Mouse (Mus musculus): ENCODE data around the gene Rab23. TPM values are rescaled to one million over a fixed set of nuclear protein-coding genes. Genes with fewer than 3 reads are reported as not detected.

Rab23 gene
- polyA plus RNA-seq, 1 experiment from 2014 or later: 30.3 TPM

DNA sequence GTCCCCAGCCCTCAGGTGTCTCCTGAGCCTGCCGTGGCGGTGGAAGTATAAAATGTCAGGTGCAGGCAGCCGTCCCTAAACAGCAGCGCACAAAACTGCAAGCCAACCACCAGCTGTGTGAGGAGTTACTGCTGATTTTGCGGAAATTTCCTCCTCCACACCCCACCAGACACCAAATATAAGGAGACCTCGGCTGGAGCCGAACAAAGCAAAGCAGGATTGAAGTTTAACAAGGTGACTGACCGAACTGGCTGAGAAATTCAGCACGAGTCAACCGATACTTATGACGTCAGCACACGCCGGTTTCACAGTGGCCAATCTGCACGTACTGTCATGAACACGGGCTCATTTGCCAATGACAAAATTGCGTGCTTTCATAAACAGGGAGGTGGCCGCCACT lies 34.4 kb downstream of the Rab23 start:
- Histone ChIP-seq H3K27me3 (ENCODE audit: control insufficient read depth, insufficient read depth, low read length) (no peaks in the 10 kb centered on the region), H3K9ac (replicated peaks; ENCODE audit: low read depth, low read length) (no peak overlapping the region), H3K4me2 (replicated peaks; ENCODE audit: low read depth, low read length) (no peak overlapping the region), H3K4me1 (ENCODE audit: control insufficient read depth, insufficient read depth, low read length) (peaks cover 9% of the 10 kb centered on the region), H3K36me3 (ENCODE audit: control insufficient read depth, insufficient read depth, low read length) (no peaks in the 10 kb centered on the region), H3K9me3 (ENCODE audit: control insufficient read depth, low read depth, low read length) (no peaks in the 10 kb centered on the region), H3K27ac (ENCODE audit: low read length) (no peak overlapping the region), H3K4me3 (ENCODE audit: low read depth, low read length) (no peak overlapping the region)
- 87% methylated on average over 17 of the region's 17 CpGs for WGBS
- ATAC-seq (ENCODE audit: insufficient number of reproducible peaks, insufficient read depth, low FRiP score, low read depth): no peak

DNA sequence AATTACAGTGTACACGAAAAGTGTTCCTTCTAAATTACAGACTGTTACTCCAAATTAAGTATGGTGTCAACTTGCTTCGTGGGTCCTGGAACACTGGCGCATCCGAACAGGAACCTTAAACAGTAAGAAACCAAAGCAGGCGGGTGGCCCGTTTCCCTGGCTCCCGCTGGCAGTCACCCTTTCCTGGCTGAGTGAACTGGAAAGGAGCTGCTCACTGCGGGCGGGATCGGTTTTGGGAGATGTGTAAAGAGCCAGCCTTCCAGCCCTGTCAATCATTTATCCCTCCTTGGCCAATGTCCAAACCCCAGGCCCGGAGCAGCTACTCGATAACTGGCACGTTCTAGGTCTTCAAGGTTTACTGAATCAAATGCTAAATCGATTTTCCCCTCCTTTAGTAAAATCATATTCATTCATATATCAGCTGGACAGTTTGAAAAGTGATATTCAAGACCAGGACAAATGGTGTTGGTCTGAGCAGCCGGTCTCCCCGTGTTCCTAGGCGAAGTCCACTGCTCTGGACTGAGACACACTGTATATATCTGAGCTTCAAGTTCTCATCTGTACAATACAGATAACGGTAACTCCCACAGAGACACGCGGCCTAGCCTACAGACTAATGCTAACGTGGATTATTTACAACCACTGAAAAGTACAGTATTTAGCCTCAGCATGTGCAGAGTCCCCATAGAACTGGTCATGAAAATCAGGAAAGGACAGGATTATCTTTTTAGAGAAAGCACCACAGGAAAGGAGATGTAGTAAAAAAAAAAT lies 35.5 kb downstream of the Rab23 start:
- H3K36me3 ChIP-seq (ENCODE audit: control insufficient read depth, insufficient read depth, low read length): no peaks in the 10 kb centered on the region
- 82% methylated on average over 21 of the region's 21 CpGs for WGBS
- no peaks in the 10 kb centered on the region for H3K27me3 ChIP-seq (ENCODE audit: control insufficient read depth, insufficient read depth, low read length)
- no peak overlapping the region for H3K4me3 ChIP-seq (ENCODE audit: low read depth, low read length)
- no peak overlapping the region for H3K27ac ChIP-seq (ENCODE audit: low read length)
- H3K4me1 ChIP-seq (ENCODE audit: control insufficient read depth, insufficient read depth, low read length): peaks cover 9% of the 10 kb centered on the region
- no peak overlapping the region for H3K9ac ChIP-seq (replicated peaks; ENCODE audit: low read depth, low read length)
- H3K9me3 ChIP-seq (ENCODE audit: control insufficient read depth, low read depth, low read length): no peaks in the 10 kb centered on the region
- H3K4me2 ChIP-seq (replicated peaks; ENCODE audit: low read depth, low read length): no peak overlapping the region
- no peak; the same call in 1 of the 2 replicates for ATAC-seq (ENCODE audit: insufficient number of reproducible peaks, insufficient read depth, low FRiP score, low read depth)

DNA sequence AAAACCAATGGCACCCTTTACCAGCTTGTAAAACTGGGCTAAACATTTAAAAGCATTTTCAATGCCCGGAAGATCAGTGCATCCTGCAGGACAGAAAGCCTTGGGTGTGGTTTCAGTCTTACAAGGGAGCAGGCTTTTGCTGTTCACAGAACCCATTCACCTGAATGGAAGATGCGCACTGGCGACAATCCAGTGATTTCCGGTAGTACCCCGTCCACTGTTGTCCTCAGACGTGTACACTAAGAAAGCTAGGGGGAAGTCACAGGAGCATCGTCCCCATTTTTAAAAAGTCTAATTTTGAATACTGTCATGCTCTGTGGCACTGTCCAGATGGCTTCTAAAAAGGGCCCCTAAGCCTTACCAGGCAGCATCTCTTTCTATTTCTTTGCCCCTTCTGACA lies 36.1 kb downstream of the Rab23 start:
- Histone ChIP-seq H3K27me3 (ENCODE audit: control insufficient read depth, insufficient read depth, low read length) (no peaks in the 10 kb centered on the region), H3K4me3 (ENCODE audit: low read depth, low read length) (peak overlapping the region; percentile 62; the same call in 1 of the 2 replicates), H3K27ac (ENCODE audit: low read length) (no peak overlapping the region), H3K36me3 (ENCODE audit: control insufficient read depth, insufficient read depth, low read length) (peaks cover 4% of the 10 kb centered on the region; the same call in 1 of the 2 replicates), H3K4me2 (replicated peaks; ENCODE audit: low read depth, low read length) (peak overlapping the region; percentile 59), H3K9ac (replicated peaks; ENCODE audit: low read depth, low read length) (no peak overlapping the region), H3K4me1 (ENCODE audit: control insufficient read depth, insufficient read depth, low read length) (peaks cover 9% of the 10 kb centered on the region), H3K9me3 (ENCODE audit: control insufficient read depth, low read depth, low read length) (no peaks in the 10 kb centered on the region)
- ATAC-seq (ENCODE audit: insufficient number of reproducible peaks, insufficient read depth, low FRiP score, low read depth): no peak
- whole genome bisulfite sequencing: 75% methylated on average over 7 of the region's 7 CpGs

DNA sequence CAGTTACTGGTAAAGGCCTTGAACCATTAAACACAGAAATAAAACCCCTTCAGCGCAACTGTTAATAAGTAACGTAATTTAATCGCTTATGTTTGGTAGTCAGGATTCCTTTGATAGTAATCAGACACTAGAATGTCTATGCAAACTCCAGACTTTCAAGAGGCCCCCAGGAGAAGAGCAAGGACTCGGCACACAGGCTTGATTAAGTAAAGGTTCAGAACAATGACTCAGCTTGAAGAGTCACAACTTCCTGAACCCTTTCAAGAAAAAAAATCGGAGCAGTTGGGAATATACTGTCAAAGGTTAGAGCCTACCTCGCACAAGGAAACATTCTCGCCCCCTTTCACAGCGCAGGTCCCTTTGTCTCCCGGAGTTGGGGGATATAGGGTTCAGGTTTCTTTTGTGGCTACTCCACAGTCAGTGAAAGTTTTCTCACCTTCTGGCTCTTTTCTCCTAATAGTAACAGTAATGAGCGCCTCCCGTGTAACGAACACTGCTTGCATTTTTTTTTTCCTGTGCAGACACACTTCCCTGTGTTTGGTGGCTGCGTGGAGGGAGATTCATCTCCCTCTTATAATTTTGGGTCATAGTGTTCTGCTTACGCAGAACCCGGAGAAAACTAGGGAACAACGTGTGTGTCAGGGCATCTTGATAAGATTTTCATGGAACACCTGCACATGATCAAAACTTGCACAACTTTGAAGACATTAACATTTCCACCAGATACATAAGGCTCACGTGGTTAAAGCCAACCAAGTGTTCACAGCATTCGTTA lies 36.8 kb downstream of the Rab23 start:
- peaks cover 4% of the 10 kb centered on the region; the same call in 1 of the 2 replicates for H3K36me3 ChIP-seq (ENCODE audit: control insufficient read depth, insufficient read depth, low read length)
- no peaks in the 10 kb centered on the region for H3K9me3 ChIP-seq (ENCODE audit: control insufficient read depth, low read depth, low read length)
- no peak for ATAC-seq (ENCODE audit: insufficient number of reproducible peaks, insufficient read depth, low FRiP score, low read depth)
- 18% methylated on average over 18 of the region's 18 CpGs for WGBS
- H3K27me3 ChIP-seq (ENCODE audit: control insufficient read depth, insufficient read depth, low read length): no peaks in the 10 kb centered on the region
- H3K4me2 ChIP-seq (replicated peaks; ENCODE audit: low read depth, low read length): peak overlapping the region; percentile 59
- H3K4me3 ChIP-seq (ENCODE audit: low read depth, low read length): peak overlapping the region; percentile 62
- H3K4me1 ChIP-seq (ENCODE audit: control insufficient read depth, insufficient read depth, low read length): peaks cover 9% of the 10 kb centered on the region
- no peak overlapping the region for H3K27ac ChIP-seq (ENCODE audit: low read length)
- peak overlapping the region; percentile 76 for H3K9ac ChIP-seq (replicated peaks; ENCODE audit: low read depth, low read length)

DNA sequence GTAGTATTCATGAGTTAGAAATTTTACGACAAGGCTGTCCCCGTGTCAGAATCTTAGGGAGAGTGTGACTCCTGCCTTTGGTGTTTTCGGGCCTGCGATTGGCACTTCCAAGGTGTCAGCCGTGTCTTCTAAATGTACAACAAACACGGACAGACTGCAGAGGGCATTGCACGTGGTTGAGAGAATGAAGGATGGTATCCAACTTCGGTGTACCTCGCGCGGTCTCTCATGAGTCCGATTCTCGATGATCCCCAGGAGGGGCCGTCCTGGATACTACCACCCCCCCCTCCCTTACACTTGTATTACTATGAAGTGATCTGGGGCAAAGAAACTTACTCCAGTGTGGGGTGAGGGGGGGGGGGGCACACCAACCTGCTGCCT lies 37.3 kb downstream of the Rab23 start:
- H3K36me3 ChIP-seq (ENCODE audit: control insufficient read depth, insufficient read depth, low read length): peaks cover 4% of the 10 kb centered on the region; the same call in 1 of the 2 replicates
- peak; percentile 17; the same call in 1 of the 2 replicates for ATAC-seq (ENCODE audit: insufficient number of reproducible peaks, insufficient read depth, low FRiP score, low read depth)
- H3K9ac ChIP-seq (replicated peaks; ENCODE audit: low read depth, low read length): peak overlapping the region; percentile 76
- peak overlapping the region; percentile 59 for H3K4me2 ChIP-seq (replicated peaks; ENCODE audit: low read depth, low read length)
- peaks cover 9% of the 10 kb centered on the region for H3K4me1 ChIP-seq (ENCODE audit: control insufficient read depth, insufficient read depth, low read length)
- H3K27me3 ChIP-seq (ENCODE audit: control insufficient read depth, insufficient read depth, low read length): no peaks in the 10 kb centered on the region
- H3K4me3 ChIP-seq (ENCODE audit: low read depth, low read length): peak overlapping the region; percentile 62
- H3K27ac ChIP-seq (ENCODE audit: low read length): peak overlapping the region; percentile 61; the same call in 1 of the 2 replicates
- WGBS: 2% methylated on average over 14 of the region's 14 CpGs
- no peaks in the 10 kb centered on the region for H3K9me3 ChIP-seq (ENCODE audit: control insufficient read depth, low read depth, low read length)

DNA sequence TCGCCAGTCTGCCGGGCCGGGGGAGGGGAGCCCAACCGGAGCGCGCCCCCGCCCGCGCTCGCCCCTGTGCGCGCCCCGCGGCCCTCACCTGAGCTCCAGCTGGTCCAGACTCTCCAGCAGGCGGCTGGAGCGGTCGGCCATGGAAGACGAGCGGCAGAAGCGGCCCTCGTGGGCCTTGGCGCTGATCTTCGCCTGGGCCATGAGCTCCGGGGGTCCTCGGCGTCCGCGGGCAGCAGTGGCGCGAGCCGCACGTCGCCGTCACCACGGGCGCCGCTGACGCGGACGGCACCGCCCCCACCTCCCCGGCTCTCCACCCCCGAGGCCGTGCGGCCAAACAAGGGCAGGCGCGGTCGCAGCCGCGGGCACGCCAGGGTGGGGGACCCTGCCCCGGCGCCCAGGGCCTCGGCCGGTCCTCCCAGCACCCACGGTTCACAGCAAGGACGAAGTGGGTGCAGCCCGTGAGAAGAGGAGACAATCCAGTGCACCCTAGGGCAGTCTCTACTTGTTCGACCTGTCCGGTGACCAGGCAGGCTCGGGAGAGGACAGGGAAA lies 37.9 kb downstream of the Rab23 start, which contains the start of gene Bag2:
TSS of gene Bag2 (minus strand) at position 305 of the 551 bp plus-strand sequence.
- peaks cover 4% of the 10 kb centered on the region; the same call in 1 of the 2 replicates for H3K36me3 ChIP-seq (ENCODE audit: control insufficient read depth, insufficient read depth, low read length)
- peak within 1 kb of the TSS; percentile 61; the same call in 1 of the 2 replicates for H3K27ac ChIP-seq (ENCODE audit: low read length)
- peak within 1 kb of the TSS; percentile 62 for H3K4me3 ChIP-seq (ENCODE audit: low read depth, low read length)
- ATAC-seq (ENCODE audit: insufficient number of reproducible peaks, insufficient read depth, low FRiP score, low read depth): peak; percentile 87
- under 1% methylated on average over 61 of the region's 61 CpGs for WGBS
- H3K27me3 ChIP-seq (ENCODE audit: control insufficient read depth, insufficient read depth, low read length): no peaks in the 10 kb centered on the region
- H3K9me3 ChIP-seq (ENCODE audit: control insufficient read depth, low read depth, low read length): no peaks in the 10 kb centered on the region
- H3K4me1 ChIP-seq (ENCODE audit: control insufficient read depth, insufficient read depth, low read length): peaks cover 9% of the 10 kb centered on the region
- H3K4me2 ChIP-seq (replicated peaks; ENCODE audit: low read depth, low read length): peak within 1 kb of the TSS; percentile 59
- peak within 1 kb of the TSS; percentile 76 for H3K9ac ChIP-seq (replicated peaks; ENCODE audit: low read depth, low read length)

DNA sequence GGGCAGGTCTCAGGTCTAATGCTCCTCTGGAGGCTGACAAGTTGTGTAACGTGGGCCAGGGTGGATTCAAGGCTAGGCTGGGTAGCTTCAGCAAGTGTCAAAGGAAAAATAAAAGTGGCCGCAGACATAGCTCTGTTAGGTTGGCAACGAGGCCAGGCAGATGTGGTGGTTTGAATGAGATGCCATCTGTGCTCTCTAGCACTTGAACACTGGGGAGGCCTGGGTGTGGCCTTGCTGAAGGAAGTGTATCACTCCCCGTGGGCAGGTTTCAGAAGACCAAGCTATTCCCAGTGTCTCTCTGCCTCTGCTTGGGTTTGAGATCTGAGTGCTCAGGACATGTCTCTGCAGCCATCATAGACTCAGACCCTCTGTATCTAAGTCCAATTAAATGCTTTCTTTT lies 38.8 kb downstream of the Rab23 start:
- Histone ChIP-seq H3K36me3 (ENCODE audit: control insufficient read depth, insufficient read depth, low read length) (peaks cover 4% of the 10 kb centered on the region; the same call in 1 of the 2 replicates), H3K4me1 (ENCODE audit: control insufficient read depth, insufficient read depth, low read length) (peaks cover 9% of the 10 kb centered on the region), H3K9ac (replicated peaks; ENCODE audit: low read depth, low read length) (no peak overlapping the region), H3K27ac (ENCODE audit: low read length) (no peak overlapping the region), H3K4me2 (replicated peaks; ENCODE audit: low read depth, low read length) (no peak overlapping the region), H3K27me3 (ENCODE audit: control insufficient read depth, insufficient read depth, low read length) (no peaks in the 10 kb centered on the region), H3K9me3 (ENCODE audit: control insufficient read depth, low read depth, low read length) (no peaks in the 10 kb centered on the region), H3K4me3 (ENCODE audit: low read depth, low read length) (no peak overlapping the region)
- 57% methylated on average over 4 of the region's 4 CpGs for WGBS
- no peak for ATAC-seq (ENCODE audit: insufficient number of reproducible peaks, insufficient read depth, low FRiP score, low read depth)

DNA sequence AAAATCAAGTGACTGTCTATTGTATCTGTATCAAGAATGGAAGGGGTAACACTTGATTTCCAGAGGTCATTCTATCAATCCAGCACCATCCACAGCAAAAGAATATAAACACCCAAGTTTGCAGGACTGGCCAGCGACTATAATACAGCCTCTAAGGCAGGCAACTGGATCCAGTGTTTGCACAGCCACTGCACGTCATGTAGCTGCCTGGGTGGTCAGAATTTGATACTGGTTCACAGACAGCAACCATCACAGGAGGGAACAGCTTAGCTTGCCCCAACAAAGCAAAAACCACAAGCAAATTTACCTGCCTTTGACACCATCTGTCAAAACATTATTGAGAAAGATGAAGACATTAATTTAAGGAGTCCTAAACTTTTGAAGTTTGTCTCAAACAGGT lies 44.1 kb downstream of the Rab23 start:
- Histone ChIP-seq H3K9me3 (ENCODE audit: control insufficient read depth, low read depth, low read length) (no peaks in the 10 kb centered on the region), H3K27me3 (ENCODE audit: control insufficient read depth, insufficient read depth, low read length) (no peaks in the 10 kb centered on the region), H3K4me3 (ENCODE audit: low read depth, low read length) (no peak overlapping the region), H3K4me2 (replicated peaks; ENCODE audit: low read depth, low read length) (no peak overlapping the region), H3K27ac (ENCODE audit: low read length) (no peak overlapping the region), H3K9ac (replicated peaks; ENCODE audit: low read depth, low read length) (no peak overlapping the region), H3K36me3 (ENCODE audit: control insufficient read depth, insufficient read depth, low read length) (peaks cover 5% of the 10 kb centered on the region), H3K4me1 (ENCODE audit: control insufficient read depth, insufficient read depth, low read length) (no peaks in the 10 kb centered on the region)
- WGBS: 33% methylated on average over 2 of the region's 2 CpGs
- no peak for ATAC-seq (ENCODE audit: insufficient number of reproducible peaks, insufficient read depth, low FRiP score, low read depth)
